Mouse (Mus musculus) gastrocnemius, adult 2 months (tissue): ENCODE data around the gene Mgea5. TPM values are rescaled to one million over a fixed set of nuclear protein-coding genes. Genes with fewer than 3 reads are reported as not detected.
A peak's percentile ranks its signal among the peaks of the same experiment; 100 is the strongest.

ENCODE experiments used
- DNase-seq: peaks from one replicate; pipeline ENCODE4 v3.0.0; 2022
- H3K27ac ChIP-seq: fragments of 200-600 bp; 2 replicates; pipeline ENCODE4 v1.8.1; 2022; ENCODE audit warnings: mild to moderate bottlenecking
- H3K4me3 ChIP-seq: fragments of 200-600 bp; 2 replicates; pipeline ENCODE4 v1.8.1; 2022; ENCODE audit warnings: mild to moderate bottlenecking, moderate library complexity
- CTCF ChIP-seq: fragments of 200-600 bp; IDR thresholded peaks from 2 replicates; pipeline ENCODE4 v1.8.1; 2022; ENCODE audit warnings: antibody characterized with exemption, mild to moderate bottlenecking, moderate library complexity
- intact Hi-C: fragments of 180-260 bp; cut with DNase I; formaldehyde crosslinking; loops from one replicate; pipeline ENCODE4 v1.15.1; 2025
- total RNA-seq, 2 experiments: library from RNA; stranded (reverse); gene quantifications; 2 replicates each; pipeline ENCODE4 v1.2.3; 2021

The Mgea5 gene
- total RNA-seq, 2 experiments from 2014 or later: 35.2 to 41.8 TPM

GRCm38 (mm10) chr19:45730042-45730441 lies 53.6 kb downstream of the Mgea5 start:
- Histone ChIP-seq H3K4me3 (no peak overlapping the region), H3K27ac (no peak overlapping the region)
- no peak for TF ChIP-seq CTCF
- no peak for DNase-seq
- intact Hi-C loops: no loop called here

GRCm38 (mm10) chr19:45727231-45727630 lies 56.4 kb downstream of the Mgea5 start:
- no peak overlapping the region for H3K4me3 ChIP-seq
- intact Hi-C loops: no loop called here
- no peak for TF ChIP-seq CTCF
- H3K27ac ChIP-seq: no peak overlapping the region
- no peak for DNase-seq

- no peak for TF ChIP-seq CTCF
- no peak for DNase-seq
- intact Hi-C loops: no loop called here
- Histone ChIP-seq H3K4me3 (no peak overlapping the region), H3K27ac (no peak overlapping the region)
These were observed 57.9 kb downstream of the Mgea5 start for GRCm38 (mm10) chr19:45725677-45726277.

GRCm38 (mm10) chr19:45722188-45722587 lies 61.4 kb downstream of the Mgea5 start:
- Histone ChIP-seq H3K4me3 (no peak overlapping the region), H3K27ac (no peak overlapping the region)
- intact Hi-C loops: no loop called here
- DNase-seq: no peak
- peak; percentile 15; the same call in 1 of the 2 replicates for TF ChIP-seq CTCF

GRCm38 (mm10) chr19:45718286-45718685 lies 65.4 kb downstream of the Mgea5 start:
- no peak for TF ChIP-seq CTCF
- Histone ChIP-seq H3K27ac (no peak overlapping the region), H3K4me3 (peak overlapping the region; percentile 54)
- DNase-seq: no peak
- intact Hi-C loops: no loop called here

- DNase-seq: peak; percentile 39
- Histone ChIP-seq H3K27ac (peak overlapping the region; percentile 16; the same call in 1 of the 2 replicates), H3K4me3 (peak overlapping the region; percentile 54)
These were observed 66.0 kb downstream of the Mgea5 start for GRCm38 (mm10) chr19:45717493-45718220.

GRCm38 (mm10) chr19:45708704-45709103 lies 74.9 kb downstream of the Mgea5 start:
- TF ChIP-seq CTCF: no peak
- H3K4me3 ChIP-seq: no peak overlapping the region
- H3K27ac ChIP-seq: no peak overlapping the region
- intact Hi-C loops: no loop called here
- no peak for DNase-seq

More at GRCm38 (mm10) chr19:45717493-45718220, 66.0 kb downstream of the Mgea5 start:
- TF ChIP-seq CTCF: peak; percentile 49
- intact Hi-C loops: no loop called here

Other genes starting within 250 kb of the Mgea5 start
- 10 to 100 TPM; 13.5 to 16.0 TPM for gene Poll, start 223.3 kb downstream of the Mgea5 start, total RNA-seq
- gene Gm17018, start 223.2 kb downstream of the Mgea5 start, total RNA-seq: 10 to 100 TPM; 19.5 to 19.6 TPM
- 10 to 100 TPM; 29.0 to 30.8 TPM for gene Fbxw4, start 123.5 kb downstream of the Mgea5 start, total RNA-seq
- gene Fgf8, start 40.9 kb downstream of the Mgea5 start, total RNA-seq: not detected
- gene Npm3, start 34.2 kb downstream of the Mgea5 start, total RNA-seq: 10 to 100 TPM; 11.0 to 13.3 TPM
- gene Kcnip2, start 32.2 kb upstream of the Mgea5 start, total RNA-seq: under 1 TPM; 0.48 to 0.70 TPM
- gene Armh3, start 214.7 kb upstream of the Mgea5 start, total RNA-seq: 10 to 100 TPM; 13.6 to 14.7 TPM
- gene Hps6, start 219.7 kb upstream of the Mgea5 start, total RNA-seq: 1 to 10 TPM; 3.4 to 3.9 TPM